Mouse (Mus musculus): ENCODE data around the gene Pla2g2e. TPM values are rescaled to one million over a fixed set of nuclear protein-coding genes. Genes with fewer than 3 reads are reported as not detected.
"Not testable (repeated sequence)": the region's sequence is repeated elsewhere in the genome, so short reads cannot be mapped to it uniquely, and the experiment has no call there.

Gene Pla2g2e
- total and polyA plus RNA-seq, 2 experiments from 2014 or later = not detected

GRCm38 (mm10) chr4:138889165-138889564 is 11.4 kb downstream of the Pla2g2e start:
- Histone ChIP-seq H3K4me2 (ENCODE audit: low read depth, low read length, poor library complexity, severe bottlenecking) (no peak overlapping the region), H3K9me3 (ENCODE audit: low read length) (no peaks in the 10 kb centered on the region), H3K36me3 (ENCODE audit: insufficient read depth, low read length) (peaks cover 24% of the 10 kb centered on the region), H3K4me3 (ENCODE audit: low read depth, low read length) (no peak overlapping the region), H3K9ac (replicated peaks; ENCODE audit: low read length, poor library complexity, severe bottlenecking) (no peak overlapping the region), H3K4me1 (ENCODE audit: insufficient read depth, low read length) (no peaks in the 10 kb centered on the region), H3K27ac (ENCODE audit: low read depth, low read length) (no peak overlapping the region), H3K27me3 (ENCODE audit: insufficient read depth, low read length) (no peaks in the 10 kb centered on the region)
- ATAC-seq (ENCODE audit: low FRiP score) (no peak), DNase-seq (ENCODE audit: low spot score) (no peak)
- WGBS = 28% methylated on average over 7 of the region's 7 CpGs
- no peak for TF ChIP-seq CTCF (IDR thresholded peaks at IDR 0.05)

GRCm38 (mm10) chr4:138889635-138890034 is 11.9 kb downstream of the Pla2g2e start:
- H3K27ac ChIP-seq (ENCODE audit: low read depth, low read length) = no peak overlapping the region
- ATAC-seq (ENCODE audit: low FRiP score) = no peak

GRCm38 (mm10) chr4:138892655-138893054 is 14.9 kb downstream of the Pla2g2e start:
- no peak overlapping the region for H3K9ac ChIP-seq (replicated peaks; ENCODE audit: low read length, poor library complexity, severe bottlenecking)
- no peaks in the 10 kb centered on the region for H3K27me3 ChIP-seq (ENCODE audit: insufficient read depth, low read length)
- H3K36me3 ChIP-seq (ENCODE audit: insufficient read depth, low read length) = peaks cover 52% of the 10 kb centered on the region
- no peaks in the 10 kb centered on the region for H3K9me3 ChIP-seq (ENCODE audit: low read length)
- no peak for DNase-seq (ENCODE audit: low spot score)
- no peaks in the 10 kb centered on the region for H3K4me1 ChIP-seq (ENCODE audit: insufficient read depth, low read length)
- WGBS = 88% methylated on average over 6 of the region's 6 CpGs
- no peak for ATAC-seq (ENCODE audit: low FRiP score)
- H3K27ac ChIP-seq (ENCODE audit: low read depth, low read length) = no peak overlapping the region
- H3K4me3 ChIP-seq (ENCODE audit: low read depth, low read length) = no peak overlapping the region
- no peak for TF ChIP-seq CTCF (IDR thresholded peaks at IDR 0.05)
- H3K4me2 ChIP-seq (ENCODE audit: low read depth, low read length, poor library complexity, severe bottlenecking) = no peak overlapping the region

More at GRCm38 (mm10) chr4:138889635-138890034, 11.9 kb downstream of the Pla2g2e start:
- Histone ChIP-seq H3K9ac (replicated peaks; ENCODE audit: low read length, poor library complexity, severe bottlenecking) (no peak overlapping the region), H3K9me3 (ENCODE audit: low read length) (no peaks in the 10 kb centered on the region), H3K27me3 (ENCODE audit: insufficient read depth, low read length) (no peaks in the 10 kb centered on the region), H3K4me2 (ENCODE audit: low read depth, low read length, poor library complexity, severe bottlenecking) (no peak overlapping the region), H3K36me3 (ENCODE audit: insufficient read depth, low read length) (peaks cover 27% of the 10 kb centered on the region), H3K4me3 (ENCODE audit: low read depth, low read length) (no peak overlapping the region), H3K4me1 (ENCODE audit: insufficient read depth, low read length) (no peaks in the 10 kb centered on the region)
- no peak for TF ChIP-seq CTCF (IDR thresholded peaks at IDR 0.05)
- DNase-seq (ENCODE audit: low spot score) = no peak
- 59% methylated on average over 8 of the region's 8 CpGs for WGBS

GRCm38 (mm10) chr4:138893789-138894188 is 16.0 kb downstream of the Pla2g2e start:
- H3K9me3 ChIP-seq (ENCODE audit: low read length); H3K27me3 ChIP-seq (ENCODE audit: insufficient read depth, low read length); H3K9ac ChIP-seq (replicated peaks; ENCODE audit: low read length, poor library complexity, severe bottlenecking); H3K4me1 ChIP-seq (ENCODE audit: insufficient read depth, low read length); H3K27ac ChIP-seq (ENCODE audit: low read depth, low read length); DNase-seq (ENCODE audit: low spot score); H3K4me2 ChIP-seq (ENCODE audit: low read depth, low read length, poor library complexity, severe bottlenecking); H3K4me3 ChIP-seq (ENCODE audit: low read depth, low read length); ATAC-seq (ENCODE audit: low FRiP score): not testable (repeated sequence)
- peaks cover 63% of the 10 kb centered on the region for H3K36me3 ChIP-seq (ENCODE audit: insufficient read depth, low read length)
- 91% methylated on average over 11 of the region's 11 CpGs for WGBS

- no peak for TF ChIP-seq CTCF (IDR thresholded peaks at IDR 0.05)
- no peaks in the 10 kb centered on the region for H3K9me3 ChIP-seq (ENCODE audit: low read length)
- no peak for DNase-seq (ENCODE audit: low spot score)
- H3K27me3 ChIP-seq (ENCODE audit: insufficient read depth, low read length) = no peaks in the 10 kb centered on the region
- H3K36me3 ChIP-seq (ENCODE audit: insufficient read depth, low read length) = peaks cover 64% of the 10 kb centered on the region
- no peaks in the 10 kb centered on the region for H3K4me1 ChIP-seq (ENCODE audit: insufficient read depth, low read length)
- 80% methylated on average over 7 of the region's 7 CpGs for WGBS
- H3K9ac ChIP-seq (replicated peaks; ENCODE audit: low read length, poor library complexity, severe bottlenecking) = no peak overlapping the region
- H3K27ac ChIP-seq (ENCODE audit: low read depth, low read length) = no peak overlapping the region
- no peak for ATAC-seq (ENCODE audit: low FRiP score)
- no peak overlapping the region for H3K4me3 ChIP-seq (ENCODE audit: low read depth, low read length)
- no peak overlapping the region for H3K4me2 ChIP-seq (ENCODE audit: low read depth, low read length, poor library complexity, severe bottlenecking)
These were observed 21.6 kb downstream of the Pla2g2e start for GRCm38 (mm10) chr4:138899361-138899760.

- Histone ChIP-seq H3K27me3 (ENCODE audit: insufficient read depth, low read length) (no peaks in the 10 kb centered on the region), H3K9me3 (ENCODE audit: low read length) (no peaks in the 10 kb centered on the region), H3K4me2 (ENCODE audit: low read depth, low read length, poor library complexity, severe bottlenecking) (no peak overlapping the region), H3K36me3 (ENCODE audit: insufficient read depth, low read length) (peaks cover 66% of the 10 kb centered on the region), H3K27ac (ENCODE audit: low read depth, low read length) (no peak overlapping the region), H3K4me3 (ENCODE audit: low read depth, low read length) (no peak overlapping the region), H3K4me1 (ENCODE audit: insufficient read depth, low read length) (no peaks in the 10 kb centered on the region), H3K9ac (replicated peaks; ENCODE audit: low read length, poor library complexity, severe bottlenecking) (no peak overlapping the region)
- TF ChIP-seq CTCF (IDR thresholded peaks at IDR 0.05) = no peak
- DNase-seq (ENCODE audit: low spot score) (no peak), ATAC-seq (ENCODE audit: low FRiP score) (no peak)
- 97% methylated on average over 18 of the region's 18 CpGs for WGBS
These were observed 28.0 kb downstream of the Pla2g2e start for GRCm38 (mm10) chr4:138905624-138906337.

Measured in midbrain, postnatal 0 days (tissue).